Mouse (Mus musculus): ENCODE data around the gene Parpbp. TPM values are rescaled to one million over a fixed set of nuclear protein-coding genes. Genes with fewer than 3 reads are reported as not detected.

Parpbp gene
- 2.1 and 2.8 TPM in 2 replicates for polyA plus RNA-seq (2014; fragmentation: Nextera tagmentation; extraction: Ambion mirVana)

GRCm38 (mm10) chr10:88146707-88147477 is at the start of gene Parpbp, which contains the start of gene Nup37:
Gene Parpbp (minus strand): TSS chr10:88146941.
Gene Nup37 (plus strand): TSS chr10:88146992.
- Histone ChIP-seq H3K36me3 (ENCODE audit: control insufficient read depth, insufficient read depth, low read length) (no peaks in the 10 kb centered on the region; the same call in 1 of the 2 replicates), H3K4me3 (ENCODE audit: low read depth, low read length) (peak within 1 kb of the TSS; percentile 52), H3K27me3 (ENCODE audit: control insufficient read depth, insufficient read depth, low read length) (no peaks in the 10 kb centered on the region), H3K27ac (ENCODE audit: low read depth, low read length) (no peak within 1 kb of the TSS), H3K4me1 (ENCODE audit: control insufficient read depth, insufficient read depth, low read length) (peaks cover 10% of the 10 kb centered on the region), H3K9ac (replicated peaks; ENCODE audit: low read depth, low read length) (peak within 1 kb of the TSS; percentile 50), H3K4me2 (ENCODE audit: low read depth, low read length) (peak within 1 kb of the TSS; percentile 74), H3K9me3 (ENCODE audit: control insufficient read depth, low read length) (no peaks in the 10 kb centered on the region)
- peak; percentile 100 for ATAC-seq (ENCODE audit: low read depth)
- 1% methylated on average over 53 of the region's 53 CpGs for WGBS

GRCm38 (mm10) chr10:88167438-88168077 is 20.8 kb upstream of the Parpbp start:
- Histone ChIP-seq H3K4me1 (ENCODE audit: control insufficient read depth, insufficient read depth, low read length) (no peaks in the 10 kb centered on the region), H3K9me3 (ENCODE audit: control insufficient read depth, low read length) (no peaks in the 10 kb centered on the region), H3K4me2 (ENCODE audit: low read depth, low read length) (no peak overlapping the region), H3K4me3 (ENCODE audit: low read depth, low read length) (no peak overlapping the region), H3K27me3 (ENCODE audit: control insufficient read depth, insufficient read depth, low read length) (no peaks in the 10 kb centered on the region), H3K36me3 (ENCODE audit: control insufficient read depth, insufficient read depth, low read length) (no peaks in the 10 kb centered on the region), H3K27ac (ENCODE audit: low read depth, low read length) (no peak overlapping the region), H3K9ac (replicated peaks; ENCODE audit: low read depth, low read length) (no peak overlapping the region)
- 87% methylated on average over 7 of the region's 7 CpGs for WGBS
- ATAC-seq (ENCODE audit: low read depth), result no peak

- no peak overlapping the region for H3K9ac ChIP-seq (replicated peaks; ENCODE audit: low read depth, low read length)
- no peak overlapping the region for H3K4me2 ChIP-seq (ENCODE audit: low read depth, low read length)
- no peaks in the 10 kb centered on the region for H3K27me3 ChIP-seq (ENCODE audit: control insufficient read depth, insufficient read depth, low read length)
- peaks cover 1% of the 10 kb centered on the region; the same call in 1 of the 2 replicates for H3K36me3 ChIP-seq (ENCODE audit: control insufficient read depth, insufficient read depth, low read length)
- ATAC-seq (ENCODE audit: low read depth), result no peak
- no peak overlapping the region for H3K4me3 ChIP-seq (ENCODE audit: low read depth, low read length)
- H3K4me1 ChIP-seq (ENCODE audit: control insufficient read depth, insufficient read depth, low read length), result no peaks in the 10 kb centered on the region
- H3K9me3 ChIP-seq (ENCODE audit: control insufficient read depth, low read length), result no peaks in the 10 kb centered on the region
- H3K27ac ChIP-seq (ENCODE audit: low read depth, low read length), result no peak overlapping the region
- 96% methylated on average over 3 of the region's 3 CpGs for WGBS
These were observed 19.4 kb upstream of the Parpbp start for GRCm38 (mm10) chr10:88166158-88166557.

GRCm38 (mm10) chr10:88162676-88163075 is 15.9 kb upstream of the Parpbp start:
- Histone ChIP-seq H3K27me3 (ENCODE audit: control insufficient read depth, insufficient read depth, low read length) (no peaks in the 10 kb centered on the region), H3K27ac (ENCODE audit: low read depth, low read length) (no peak overlapping the region), H3K4me3 (ENCODE audit: low read depth, low read length) (no peak overlapping the region), H3K9ac (replicated peaks; ENCODE audit: low read depth, low read length) (no peak overlapping the region), H3K36me3 (ENCODE audit: control insufficient read depth, insufficient read depth, low read length) (peaks cover 3% of the 10 kb centered on the region; the same call in 1 of the 2 replicates), H3K4me2 (ENCODE audit: low read depth, low read length) (no peak overlapping the region), H3K9me3 (ENCODE audit: control insufficient read depth, low read length) (no peaks in the 10 kb centered on the region), H3K4me1 (ENCODE audit: control insufficient read depth, insufficient read depth, low read length) (no peaks in the 10 kb centered on the region)
- 85% methylated on average over 5 of the region's 5 CpGs for WGBS
- ATAC-seq (ENCODE audit: low read depth), result no peak

- H3K9ac ChIP-seq (replicated peaks; ENCODE audit: low read depth, low read length), result no peak overlapping the region
- peaks cover 3% of the 10 kb centered on the region; the same call in 1 of the 2 replicates for H3K36me3 ChIP-seq (ENCODE audit: control insufficient read depth, insufficient read depth, low read length)
- H3K4me1 ChIP-seq (ENCODE audit: control insufficient read depth, insufficient read depth, low read length), result no peaks in the 10 kb centered on the region
- H3K27me3 ChIP-seq (ENCODE audit: control insufficient read depth, insufficient read depth, low read length), result no peaks in the 10 kb centered on the region
- ATAC-seq (ENCODE audit: low read depth), result no peak
- H3K27ac ChIP-seq (ENCODE audit: low read depth, low read length), result no peak overlapping the region
- 96% methylated on average over 2 of the region's 2 CpGs for WGBS
- H3K4me3 ChIP-seq (ENCODE audit: low read depth, low read length), result no peak overlapping the region
- no peaks in the 10 kb centered on the region for H3K9me3 ChIP-seq (ENCODE audit: control insufficient read depth, low read length)
- no peak overlapping the region for H3K4me2 ChIP-seq (ENCODE audit: low read depth, low read length)
These were observed 15.4 kb upstream of the Parpbp start for GRCm38 (mm10) chr10:88162096-88162495.

GRCm38 (mm10) chr10:88151658-88152057 is 4.9 kb upstream of the Parpbp start:
- H3K9ac ChIP-seq (replicated peaks; ENCODE audit: low read depth, low read length), result no peak overlapping the region
- no peak overlapping the region for H3K27ac ChIP-seq (ENCODE audit: low read depth, low read length)
- H3K4me3 ChIP-seq (ENCODE audit: low read depth, low read length), result no peak overlapping the region
- H3K4me2 ChIP-seq (ENCODE audit: low read depth, low read length), result no peak overlapping the region
- peaks cover 4% of the 10 kb centered on the region for H3K4me1 ChIP-seq (ENCODE audit: control insufficient read depth, insufficient read depth, low read length)
- ATAC-seq (ENCODE audit: low read depth), result no peak
- H3K27me3 ChIP-seq (ENCODE audit: control insufficient read depth, insufficient read depth, low read length), result no peaks in the 10 kb centered on the region
- no peaks in the 10 kb centered on the region for H3K9me3 ChIP-seq (ENCODE audit: control insufficient read depth, low read length)
- peaks cover 10% of the 10 kb centered on the region; the same call in 1 of the 2 replicates for H3K36me3 ChIP-seq (ENCODE audit: control insufficient read depth, insufficient read depth, low read length)
- WGBS, result 88% methylated on average over 6 of the region's 6 CpGs

- WGBS, result 94% methylated on average over 4 of the region's 4 CpGs
- no peaks in the 10 kb centered on the region for H3K9me3 ChIP-seq (ENCODE audit: control insufficient read depth, low read length)
- no peak overlapping the region for H3K9ac ChIP-seq (replicated peaks; ENCODE audit: low read depth, low read length)
- no peak overlapping the region for H3K27ac ChIP-seq (ENCODE audit: low read depth, low read length)
- no peak for ATAC-seq (ENCODE audit: low read depth)
- H3K4me2 ChIP-seq (ENCODE audit: low read depth, low read length), result no peak overlapping the region
- peaks cover 10% of the 10 kb centered on the region; the same call in 1 of the 2 replicates for H3K36me3 ChIP-seq (ENCODE audit: control insufficient read depth, insufficient read depth, low read length)
- no peaks in the 10 kb centered on the region for H3K27me3 ChIP-seq (ENCODE audit: control insufficient read depth, insufficient read depth, low read length)
- H3K4me1 ChIP-seq (ENCODE audit: control insufficient read depth, insufficient read depth, low read length), result peaks cover 10% of the 10 kb centered on the region
- no peak overlapping the region for H3K4me3 ChIP-seq (ENCODE audit: low read depth, low read length)
These were observed 3.6 kb upstream of the Parpbp start for GRCm38 (mm10) chr10:88150381-88150780.

GRCm38 (mm10) chr10:88146187-88146586 is 554 bp downstream of the Parpbp start:
- Histone ChIP-seq H3K36me3 (ENCODE audit: control insufficient read depth, insufficient read depth, low read length) (no peaks in the 10 kb centered on the region; the same call in 1 of the 2 replicates), H3K9ac (replicated peaks; ENCODE audit: low read depth, low read length) (peak overlapping the region; percentile 50; the same call in 1 of the 2 replicates), H3K4me2 (ENCODE audit: low read depth, low read length) (peak overlapping the region; percentile 74), H3K27ac (ENCODE audit: low read depth, low read length) (no peak overlapping the region), H3K9me3 (ENCODE audit: control insufficient read depth, low read length) (no peaks in the 10 kb centered on the region), H3K4me3 (ENCODE audit: low read depth, low read length) (peak overlapping the region; percentile 52), H3K4me1 (ENCODE audit: control insufficient read depth, insufficient read depth, low read length) (peaks cover 10% of the 10 kb centered on the region), H3K27me3 (ENCODE audit: control insufficient read depth, insufficient read depth, low read length) (no peaks in the 10 kb centered on the region)
- 20% methylated on average over 7 of the region's 7 CpGs for WGBS
- no peak for ATAC-seq (ENCODE audit: low read depth)

- Histone ChIP-seq H3K4me2 (ENCODE audit: low read depth, low read length) (no peak overlapping the region), H3K27me3 (ENCODE audit: control insufficient read depth, insufficient read depth, low read length) (no peaks in the 10 kb centered on the region), H3K9ac (replicated peaks; ENCODE audit: low read depth, low read length) (no peak overlapping the region), H3K36me3 (ENCODE audit: control insufficient read depth, insufficient read depth, low read length) (no peaks in the 10 kb centered on the region), H3K27ac (ENCODE audit: low read depth, low read length) (no peak overlapping the region), H3K4me1 (ENCODE audit: control insufficient read depth, insufficient read depth, low read length) (no peaks in the 10 kb centered on the region), H3K9me3 (ENCODE audit: control insufficient read depth, low read length) (no peaks in the 10 kb centered on the region), H3K4me3 (ENCODE audit: low read depth, low read length) (no peak overlapping the region)
- WGBS, result 97% methylated on average over 16 of the region's 16 CpGs
- no peak for ATAC-seq (ENCODE audit: low read depth)
These were observed 11.1 kb downstream of the Parpbp start for GRCm38 (mm10) chr10:88135630-88136029.
